Mouse (Mus musculus) heart, adult 18-20 months (tissue): ENCODE measurements around the gene Prkch. TPM values are rescaled to one million over a fixed set of nuclear protein-coding genes. Genes with fewer than 3 reads are reported as not detected.
"Not testable (repeated sequence)": the region's sequence is repeated elsewhere in the genome, so short reads cannot be mapped to it uniquely, and the experiment has no call there.

Experiments
- DNase-seq, 2 experiments: peaks; one replicate each; pipeline ENCODE4 v3.0.0; 2021 to 2022; ENCODE audit warnings: mixed read lengths in 1 of 2
- long read RNA-seq, 2 experiments: library from polyadenylated mRNA; stranded (forward); transcript quantifications; one replicate each; pipeline ENCODE4 v2.0.0; 2021
- total RNA-seq, 2 experiments: library from RNA; stranded (reverse); gene quantifications; 2 replicates each; pipeline ENCODE4 v1.2.3; 2021

Gene Prkch
- 10 to 100 TPM; 17.2 to 18.6 TPM for total RNA-seq
- long read RNA-seq, experiment 1, transcript Prkch-201 (14 exons, 3,545 nt): major isoform, 17 of 19 reads
- long read RNA-seq, experiment 1, partial matches to known transcripts: 1 of 19 reads
- long read RNA-seq, experiment 1, other reads (novel, unspliced or antisense): 1 of 19 reads
- long read RNA-seq, experiment 2, transcript Prkch-201 (14 exons, 3,545 nt): major isoform, 6 of 6 reads
- long read RNA-seq, experiment 2, partial matches to known transcripts: 0 of 6 reads
- long read RNA-seq, experiment 2, other reads (novel, unspliced or antisense): 0 of 6 reads

- DNase-seq: peak; percentile 85 to 93
These were observed at the start of gene Prkch for GRCm38 (mm10) chr12:73584610-73585240. Prkch (plus strand) TSS chr12:73584796.

DNA sequence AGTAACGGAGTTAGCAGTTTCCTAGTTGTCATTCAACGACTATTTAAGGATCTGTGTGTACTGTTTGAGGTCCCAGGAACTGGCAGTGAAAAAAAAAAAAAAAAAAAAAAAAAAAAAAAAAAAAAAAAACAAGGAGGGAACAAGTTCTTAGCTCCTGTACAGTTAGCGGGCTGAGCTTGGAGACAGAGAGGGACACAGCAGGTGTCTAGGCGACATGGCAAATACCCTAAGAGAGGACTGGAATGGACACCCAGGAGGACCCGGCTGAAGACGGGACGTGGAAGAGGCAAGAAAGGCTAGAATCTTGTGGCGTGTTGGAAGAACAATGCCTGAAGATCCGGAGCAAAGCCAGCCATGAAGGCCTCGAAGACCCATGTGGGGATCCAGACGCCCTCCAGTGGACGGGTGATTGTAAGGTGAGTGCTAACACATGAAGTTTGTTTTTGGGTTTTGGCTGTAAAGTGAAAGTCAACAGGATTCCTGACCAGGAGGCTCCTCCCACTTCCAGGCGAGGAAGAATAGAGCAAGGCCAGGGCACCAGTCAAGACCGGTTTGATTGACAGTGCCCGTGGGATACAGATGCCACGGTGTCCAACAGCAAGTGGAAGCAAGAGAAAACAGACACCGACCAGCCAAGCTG, 47.0 kb upstream of the Prkch start:
- peak; percentile 18 to 22 for DNase-seq

DNA sequence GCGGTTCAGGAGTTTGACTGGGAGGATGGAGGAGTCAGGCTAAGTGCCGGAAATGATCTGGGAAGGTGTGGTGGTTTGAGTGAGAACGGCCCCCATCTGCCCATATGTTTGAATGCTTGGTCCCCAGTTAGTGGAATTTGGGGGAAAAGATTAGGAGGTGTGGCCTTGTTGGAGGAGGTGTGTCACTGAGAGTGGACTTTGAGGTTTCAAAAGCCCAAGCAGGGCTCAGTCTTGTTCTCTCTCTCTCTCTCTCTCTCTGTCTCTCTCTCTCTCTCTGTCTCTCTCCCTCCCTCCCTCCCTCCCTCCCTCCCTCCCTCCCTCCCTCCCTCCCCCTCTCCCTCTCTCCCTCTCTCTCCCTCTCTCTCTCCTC, 46.5 kb upstream of the Prkch start:
- DNase-seq: not testable (repeated sequence)

DNA sequence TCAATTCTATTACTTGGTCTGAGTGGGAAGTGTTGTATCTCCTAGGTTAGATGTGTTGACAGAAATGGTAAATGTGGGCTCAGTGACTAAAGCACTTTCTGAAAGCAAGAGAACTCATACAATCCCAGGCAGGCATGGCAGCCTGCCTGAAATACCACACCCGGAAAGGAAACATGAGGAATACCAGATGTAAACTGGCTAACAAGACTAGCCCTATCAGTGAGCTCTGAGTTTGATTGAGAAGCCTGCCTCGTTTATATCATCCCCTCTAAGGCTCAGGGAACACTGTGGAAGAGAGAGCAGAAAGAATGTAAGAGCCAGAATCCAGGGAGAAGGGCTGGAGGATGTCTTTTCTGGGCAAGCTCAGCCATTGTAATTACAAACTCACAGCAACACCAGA, 45.4 kb upstream of the Prkch start:
- no peak for DNase-seq

- no peak for DNase-seq
These were observed 44.2 kb upstream of the Prkch start for GRCm38 (mm10) chr12:73540402-73540801.

GRCm38 (mm10) chr12:73543191-73543590, 41.4 kb upstream of the Prkch start:
- no peak for DNase-seq

GRCm38 (mm10) chr12:73544736-73545671, 39.6 kb upstream of the Prkch start:
- no peak for DNase-seq

- DNase-seq: peak; percentile 23 to 53
These were observed 38.9 kb upstream of the Prkch start for GRCm38 (mm10) chr12:73545672-73546085.

DNA sequence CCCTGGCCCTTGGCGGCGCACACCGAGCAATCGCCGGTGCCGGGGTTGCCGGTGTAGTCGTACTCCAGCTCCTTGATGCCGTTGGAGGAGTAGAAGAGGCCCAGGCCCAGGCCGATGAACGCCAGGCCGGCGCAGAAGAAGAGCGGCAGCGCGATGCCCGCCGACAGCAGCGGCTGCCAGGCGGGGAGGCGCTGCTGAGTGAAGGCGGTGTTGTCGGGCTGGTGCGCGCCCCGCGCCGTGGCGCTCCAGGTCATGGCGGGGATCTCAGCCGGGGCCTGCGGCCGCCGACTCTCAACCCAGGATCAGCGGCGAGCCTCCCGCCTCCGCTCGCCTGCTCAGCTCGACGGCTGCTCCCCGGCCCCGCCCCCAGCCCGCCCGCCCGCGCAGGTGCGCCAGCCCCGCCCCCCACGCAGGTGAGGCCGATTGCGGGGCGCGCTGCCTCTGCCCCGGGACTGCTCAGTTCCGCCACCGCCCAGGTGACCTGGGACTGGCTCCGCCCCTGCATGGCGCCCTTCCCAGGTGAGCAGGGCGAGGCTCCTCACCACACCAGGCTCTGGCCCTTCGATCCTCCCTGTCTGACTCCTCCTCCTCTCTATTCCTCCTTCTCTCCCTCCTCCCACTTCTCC, 38.4 kb upstream of the Prkch start, which contains the start of gene Tmem30b:
TSS of gene Tmem30b (minus strand) at position 307 of the 626 bp plus-strand sequence.
- DNase-seq: no peak

GRCm38 (mm10) chr12:73547646-73548045, 37.0 kb upstream of the Prkch start:
- DNase-seq: no peak

- DNase-seq: no peak
These were observed 36.3 kb upstream of the Prkch start for GRCm38 (mm10) chr12:73548259-73548658.

- DNase-seq: peak; percentile 68 to 85
These were observed 30.4 kb upstream of the Prkch start for GRCm38 (mm10) chr12:73554155-73554554.

- no peak for DNase-seq
These were observed 25.9 kb upstream of the Prkch start for GRCm38 (mm10) chr12:73558525-73559195.

- DNase-seq: no peak
These were observed 24.5 kb upstream of the Prkch start for GRCm38 (mm10) chr12:73560091-73560490.

DNA sequence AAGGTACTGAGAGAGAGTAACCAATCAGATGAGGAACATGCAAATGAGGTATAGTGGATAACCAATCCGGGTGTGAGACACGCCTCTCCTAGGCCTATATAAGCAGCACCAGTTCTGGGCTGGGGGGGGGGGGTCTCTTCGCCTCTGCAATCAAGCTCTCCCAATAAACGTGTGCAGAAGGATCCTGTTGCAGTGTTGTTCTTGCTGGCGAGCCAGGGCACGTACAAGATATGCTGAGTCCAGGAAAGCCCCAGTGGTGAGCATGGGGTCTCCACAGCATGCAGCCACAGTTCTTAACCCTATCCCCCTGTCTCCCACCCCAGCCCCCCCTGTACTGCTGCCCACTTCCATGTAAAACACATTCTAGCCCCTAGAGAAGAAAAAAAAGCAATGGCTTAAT, 21.5 kb upstream of the Prkch start:
- not testable (repeated sequence) for DNase-seq

GRCm38 (mm10) chr12:73564176-73564575, 20.4 kb upstream of the Prkch start:
- no peak for DNase-seq

- peak in 1 of 2 experiments; percentile 68 for DNase-seq
These were observed 19.6 kb upstream of the Prkch start for GRCm38 (mm10) chr12:73564795-73565619.

DNA sequence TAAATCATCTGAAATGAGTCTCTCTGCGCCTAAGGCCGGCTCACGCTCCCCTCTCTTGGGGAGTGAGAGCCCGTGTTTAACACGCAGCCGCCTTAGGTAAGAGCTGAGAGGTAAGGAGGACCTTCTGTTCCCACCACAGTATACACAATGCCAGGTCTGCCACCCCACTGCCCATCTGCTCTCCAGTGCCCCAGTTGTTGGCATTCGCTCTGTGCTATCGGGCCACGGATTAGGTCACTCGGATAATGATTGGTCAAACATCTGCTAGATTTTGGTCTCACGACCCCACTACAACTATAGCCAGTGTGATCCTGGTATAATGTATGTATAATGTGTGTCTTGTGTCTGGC, 19.0 kb upstream of the Prkch start:
- DNase-seq: no peak

GRCm38 (mm10) chr12:73574632-73575031, 10.0 kb upstream of the Prkch start:
- DNase-seq: peak in 1 of 2 experiments; percentile 46

GRCm38 (mm10) chr12:73578141-73578540, 6.5 kb upstream of the Prkch start:
- DNase-seq: no peak
